Mouse (Mus musculus): ENCODE measurements around the gene Mfap2.

GRCm38 (mm10) chr4:141010118-141010517 lies at the start of gene Mfap2:
- no peak for TF ChIP-seq POLR2A (IDR thresholded peaks at IDR 0.05; ENCODE audit: low read depth, low read length)
- no peak for TF ChIP-seq CTCF (IDR thresholded peaks at IDR 0.05; ENCODE audit: borderline replicate concordance, insufficient read depth, low read length)

Data from embryonic fibroblast, embryonic 13.5 days (primary cell).